Mouse (Mus musculus): ENCODE data around the gene Mipol1.
"Not testable (repeated sequence)": the region's sequence is repeated elsewhere in the genome, so short reads cannot be mapped to it uniquely, and the experiment has no call there.

Mipol1 gene

GRCm38 (mm10) chr12:57230192-57230706 is at the start of gene Mipol1, which contains the start of gene Prps1l3:
Mipol1 (plus strand) TSS chr12:57230427.
Prps1l3 (plus strand) TSS chr12:57230412.
- CTCF ChIA-PET, result no interaction called here

DNA sequence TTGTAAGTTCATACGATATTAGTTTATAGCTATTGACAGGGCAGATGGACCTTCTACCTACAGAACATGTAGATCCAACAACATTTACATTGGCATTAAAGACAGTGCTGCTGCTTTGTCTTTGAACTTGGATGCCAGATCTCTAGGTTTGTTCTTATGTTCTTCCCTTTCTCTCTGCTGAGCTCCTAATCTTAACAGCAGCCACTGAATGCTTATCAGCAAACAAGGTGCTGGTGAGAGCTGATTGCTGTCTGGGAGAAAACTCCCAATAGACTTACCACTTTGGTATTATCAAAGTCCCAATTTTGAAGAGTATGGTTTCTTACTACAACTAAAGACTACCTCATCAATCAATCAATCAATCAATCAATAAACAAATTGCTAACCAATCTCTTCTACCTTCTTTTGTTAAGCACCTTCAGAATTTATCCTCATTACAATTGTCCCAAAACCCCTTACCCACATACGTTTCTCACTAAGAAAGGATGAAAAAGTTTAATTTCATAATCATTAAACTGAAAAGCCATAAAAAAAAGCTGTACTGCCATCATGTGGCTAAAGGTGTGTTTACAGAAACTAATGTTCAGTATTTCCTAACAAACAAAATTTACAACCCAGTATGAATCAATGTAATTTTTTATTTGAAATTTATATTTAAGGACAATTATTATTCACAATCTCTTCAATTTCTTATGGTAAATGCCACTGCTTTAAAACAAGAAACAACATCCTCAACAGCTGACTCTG is 45.7 kb upstream of the Mipol1 start:
- CTCF ChIA-PET, result interaction anchor here (0.5 kb wide), 1 partner anchor 494 kb away, joined by 3 read pairs; no protein-coding TSS in a partner anchor

GRCm38 (mm10) chr12:57185475-57185874 is 44.8 kb upstream of the Mipol1 start:
- CTCF ChIA-PET, result no interaction called here

DNA sequence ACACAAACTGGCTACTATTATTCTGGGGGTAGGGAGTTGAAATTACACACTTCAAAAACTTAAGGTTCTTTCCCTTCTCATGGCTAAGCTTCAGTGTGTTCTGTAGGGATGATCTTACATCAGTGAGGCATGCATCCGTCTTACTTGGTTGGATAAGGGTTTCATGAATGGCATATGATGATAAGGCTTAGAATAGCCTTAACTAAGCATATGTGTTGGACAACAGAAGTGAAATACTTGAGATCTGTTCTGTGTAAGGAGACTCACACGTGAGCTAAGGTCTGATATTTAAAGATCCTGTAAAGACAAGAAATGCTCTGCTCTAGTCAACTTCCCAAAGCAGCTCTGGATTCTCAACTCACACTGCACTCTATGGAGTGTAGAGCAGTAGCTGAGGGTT is 44.1 kb upstream of the Mipol1 start:
- CTCF ChIA-PET, result no interaction called here

- CTCF ChIA-PET, result no interaction called here
These were observed 43.2 kb upstream of the Mipol1 start for GRCm38 (mm10) chr12:57187032-57187431.

DNA sequence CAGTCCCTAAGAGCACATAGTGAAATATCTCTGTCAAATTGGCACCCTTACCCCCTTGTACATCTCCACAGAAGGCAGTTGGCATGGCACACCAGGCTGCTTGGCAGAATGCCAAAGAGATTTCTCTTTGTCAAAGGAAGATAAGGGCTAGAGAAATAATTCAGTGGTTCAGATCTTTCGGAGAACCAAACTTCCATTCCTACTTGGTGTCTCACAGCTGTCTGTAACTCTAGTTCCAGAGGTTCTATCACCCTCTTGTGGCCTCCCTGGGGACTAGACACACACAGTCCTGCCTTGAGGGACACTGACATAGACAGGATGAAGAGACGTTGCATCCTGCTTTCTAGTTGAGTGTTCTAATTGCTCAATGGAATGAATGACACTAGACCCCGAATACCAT is 35.6 kb upstream of the Mipol1 start:
- CTCF ChIA-PET, result no interaction called here

DNA sequence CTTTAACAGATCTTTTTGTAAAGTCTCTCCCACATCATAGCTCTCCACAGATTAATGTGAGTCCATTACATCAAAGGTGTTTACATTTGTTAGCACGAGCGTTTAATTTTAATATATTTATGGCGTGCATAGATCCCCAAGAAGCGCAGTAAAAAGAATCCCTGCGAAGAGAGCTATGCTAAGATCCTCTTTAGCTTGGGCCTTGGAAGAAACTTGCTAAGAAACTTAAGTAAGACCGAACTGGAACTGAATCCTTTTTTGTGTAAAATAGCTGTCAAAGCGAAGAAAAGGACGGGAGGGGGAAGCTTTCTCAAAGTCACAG is 34.0 kb upstream of the Mipol1 start:
- CTCF ChIA-PET, result no interaction called here

DNA sequence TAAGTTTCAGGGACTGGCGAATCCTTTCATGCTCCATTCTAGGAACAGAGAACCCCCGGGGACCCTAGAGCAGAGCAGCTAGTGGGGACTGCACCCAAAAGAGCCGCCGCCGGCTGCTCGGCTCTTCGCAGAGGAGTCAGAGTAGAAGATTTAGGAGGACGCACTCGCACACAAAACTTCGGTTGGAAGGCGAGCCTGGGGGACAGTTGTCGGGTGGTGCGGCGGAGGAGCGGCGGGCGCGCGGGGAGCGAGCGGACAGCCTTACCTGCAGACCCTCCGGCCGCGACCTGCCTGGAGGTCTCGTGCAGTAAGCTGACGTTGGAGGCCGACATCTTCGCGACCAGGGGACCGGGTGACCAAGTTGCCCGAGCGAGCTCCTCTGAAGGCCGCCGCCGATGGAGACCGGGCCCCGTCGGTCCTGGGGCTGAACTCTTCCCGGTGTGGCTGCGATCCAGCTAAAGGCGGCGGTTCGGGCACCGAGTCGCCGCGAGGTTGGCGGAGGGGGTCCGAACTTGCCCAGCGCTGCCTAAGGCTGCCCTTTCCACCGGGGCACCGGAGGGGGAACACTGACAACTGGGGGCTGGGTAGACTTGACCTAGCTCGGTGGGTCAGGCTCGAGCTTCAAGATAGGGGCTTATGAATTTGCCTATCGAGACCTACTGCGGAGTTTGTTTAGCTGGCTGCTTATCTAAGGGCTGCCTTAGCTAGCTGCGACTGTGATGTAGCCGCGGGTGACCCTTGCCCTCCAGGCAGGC is 33.4 kb upstream of the Mipol1 start:
- CTCF ChIA-PET, result no interaction called here

DNA sequence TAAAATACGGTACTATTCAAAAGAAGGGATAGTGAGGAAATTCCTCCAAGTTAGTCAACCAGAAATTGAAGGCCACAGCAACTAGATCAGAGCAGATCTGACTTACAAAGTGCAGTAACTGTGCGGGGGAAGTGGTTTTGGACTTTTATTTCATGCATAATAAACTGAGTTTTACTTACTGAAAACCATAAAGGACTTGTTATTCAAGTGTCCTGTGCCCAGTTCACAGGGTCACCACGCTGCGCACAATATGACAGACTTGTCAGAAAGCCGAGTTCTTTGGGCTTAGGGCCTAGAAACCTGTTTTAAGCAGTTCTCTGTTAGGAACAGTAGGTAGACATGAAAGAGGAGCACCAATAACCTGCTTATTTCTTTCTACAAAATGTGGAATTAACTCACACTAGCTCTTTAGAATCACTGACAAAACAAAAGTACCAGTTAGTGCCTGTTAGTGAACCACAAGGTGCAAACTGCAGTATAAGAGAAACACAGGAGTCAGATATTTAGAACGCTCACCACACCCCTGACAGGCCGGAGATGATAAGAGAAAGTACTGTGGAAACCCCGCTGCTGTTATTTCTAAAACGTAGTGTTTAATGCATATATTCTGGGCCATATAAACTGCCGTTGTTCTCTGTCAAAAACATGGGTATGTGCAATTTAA is 32.7 kb upstream of the Mipol1 start, which contains the start of gene Slc25a21:
Gene Slc25a21 (minus strand): TSS at position 110 of the 664 bp plus-strand sequence.
- CTCF ChIA-PET, result interaction anchor here (0.6 kb wide), 1 partner anchor 64 kb away, joined by 3 read pairs; no protein-coding TSS in a partner anchor

GRCm38 (mm10) chr12:57198269-57198668 is 32.0 kb upstream of the Mipol1 start:
- CTCF ChIA-PET, result interaction anchor here (0.6 kb wide), 1 partner anchor 63 kb away, joined by 3 read pairs; no protein-coding TSS in a partner anchor

DNA sequence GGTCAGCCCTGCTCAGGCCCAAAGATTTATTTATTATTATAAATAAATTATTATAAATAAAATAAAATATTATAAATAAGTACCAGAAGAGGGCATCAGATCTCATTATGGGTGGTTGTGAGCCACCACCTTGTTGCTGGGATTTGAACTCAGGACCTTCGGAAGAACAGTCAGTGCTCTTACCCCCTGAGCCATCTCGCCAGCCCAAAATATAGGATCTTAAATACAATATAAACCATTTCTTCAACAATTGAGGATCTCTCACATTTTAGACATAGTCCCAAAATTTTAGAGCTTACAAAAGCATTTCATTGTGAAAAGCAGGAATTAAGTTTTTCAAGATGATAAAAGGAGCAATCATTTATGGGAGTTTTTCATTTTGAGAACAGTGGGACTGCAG is 30.8 kb upstream of the Mipol1 start:
- CTCF ChIA-PET, result no interaction called here

DNA sequence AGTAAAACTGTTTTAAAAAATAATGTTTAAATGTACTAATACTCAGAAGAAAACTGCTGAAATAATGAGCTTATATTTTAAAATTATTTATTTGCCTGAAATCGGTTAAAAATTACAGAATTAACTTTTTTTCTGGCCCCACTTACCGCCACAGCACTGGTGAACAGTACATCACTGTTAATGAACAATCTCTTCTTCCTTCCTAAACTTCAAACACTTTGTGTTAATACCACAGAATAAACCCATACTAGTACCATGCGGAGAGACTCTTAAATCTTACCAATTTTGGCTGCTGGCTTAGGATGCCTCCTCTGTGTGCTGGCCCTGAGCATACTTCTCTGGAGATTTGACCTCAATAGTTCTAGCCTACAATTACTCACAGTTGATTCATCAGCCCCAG is 28.3 kb upstream of the Mipol1 start:
- CTCF ChIA-PET, result no interaction called here

DNA sequence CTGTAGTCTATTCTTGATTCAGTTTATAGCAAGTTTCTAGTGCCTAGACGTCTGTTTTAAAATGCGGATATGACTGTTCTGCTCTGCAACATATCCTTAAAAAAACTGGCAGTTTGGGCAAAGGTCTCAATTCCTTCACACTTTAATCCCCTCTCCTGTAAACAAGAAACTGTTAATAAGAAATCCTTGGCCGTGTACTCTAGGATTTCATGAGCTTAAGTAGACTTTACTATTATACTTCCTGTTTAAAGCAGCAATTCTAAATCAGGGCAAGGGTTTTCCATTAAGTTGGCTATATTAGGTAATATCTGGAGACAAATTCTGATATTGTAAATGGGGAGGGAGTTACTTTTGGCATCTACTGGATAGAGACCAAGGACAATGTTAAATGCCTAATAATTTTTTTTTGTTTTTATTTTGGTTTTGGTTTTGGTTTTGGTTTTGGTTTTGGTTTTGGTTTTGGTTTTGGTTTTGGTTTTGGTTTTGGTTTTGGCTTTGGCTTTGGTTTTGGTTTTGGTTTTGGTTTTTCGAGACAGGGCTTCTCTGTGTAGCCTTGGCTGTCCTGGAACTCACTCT is 25.9 kb upstream of the Mipol1 start:
- CTCF ChIA-PET, result no interaction called here

- CTCF ChIA-PET, result no interaction called here
These were observed 18.6 kb upstream of the Mipol1 start for GRCm38 (mm10) chr12:57211353-57212311.

DNA sequence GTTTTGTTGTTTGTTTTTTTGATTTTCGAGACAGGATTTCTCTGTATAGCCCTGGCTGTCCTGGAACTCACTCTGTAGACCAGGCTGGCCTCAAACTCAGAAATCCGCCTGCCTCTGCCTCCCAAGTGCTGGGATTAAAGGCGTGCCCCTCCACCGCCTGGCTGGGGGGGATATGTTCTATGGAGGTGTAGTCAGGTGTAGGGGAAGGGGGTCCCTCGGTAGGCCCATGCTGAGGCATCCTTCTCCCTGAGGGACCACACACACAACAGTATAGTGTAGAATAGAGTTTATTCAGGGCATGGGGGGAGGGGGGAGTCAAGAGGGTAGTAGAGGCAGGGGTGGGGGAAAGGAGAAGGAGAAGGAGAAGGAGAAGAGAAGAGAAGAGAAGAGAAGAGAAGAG is 17.8 kb upstream of the Mipol1 start:
- CTCF ChIA-PET, result not testable (repeated sequence)

GRCm38 (mm10) chr12:57226411-57226810 is 3.8 kb upstream of the Mipol1 start:
- CTCF ChIA-PET, result no interaction called here

- CTCF ChIA-PET, result no interaction called here
These were observed 2.5 kb upstream of the Mipol1 start for GRCm38 (mm10) chr12:57227776-57228175.

DNA sequence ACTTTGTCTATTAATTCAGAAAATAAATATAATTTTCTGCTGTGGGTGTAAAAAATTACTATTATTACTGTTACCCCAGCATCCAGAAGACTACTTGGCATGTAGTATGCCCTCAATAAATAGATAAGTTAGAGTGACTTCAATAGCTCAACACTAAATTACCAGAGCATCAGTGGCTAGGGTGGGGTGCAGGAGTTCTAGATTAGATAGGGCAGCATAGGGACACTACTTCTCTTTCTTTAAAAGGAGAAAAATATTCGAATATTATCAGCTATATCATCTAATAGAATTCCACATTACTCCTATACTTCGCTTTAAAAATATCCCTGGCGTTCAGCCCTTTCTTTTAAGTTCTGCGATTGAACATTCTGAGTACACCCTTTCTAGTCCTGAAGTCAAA is 524 bp upstream of the Mipol1 start:
- CTCF ChIA-PET, result no interaction called here

DNA sequence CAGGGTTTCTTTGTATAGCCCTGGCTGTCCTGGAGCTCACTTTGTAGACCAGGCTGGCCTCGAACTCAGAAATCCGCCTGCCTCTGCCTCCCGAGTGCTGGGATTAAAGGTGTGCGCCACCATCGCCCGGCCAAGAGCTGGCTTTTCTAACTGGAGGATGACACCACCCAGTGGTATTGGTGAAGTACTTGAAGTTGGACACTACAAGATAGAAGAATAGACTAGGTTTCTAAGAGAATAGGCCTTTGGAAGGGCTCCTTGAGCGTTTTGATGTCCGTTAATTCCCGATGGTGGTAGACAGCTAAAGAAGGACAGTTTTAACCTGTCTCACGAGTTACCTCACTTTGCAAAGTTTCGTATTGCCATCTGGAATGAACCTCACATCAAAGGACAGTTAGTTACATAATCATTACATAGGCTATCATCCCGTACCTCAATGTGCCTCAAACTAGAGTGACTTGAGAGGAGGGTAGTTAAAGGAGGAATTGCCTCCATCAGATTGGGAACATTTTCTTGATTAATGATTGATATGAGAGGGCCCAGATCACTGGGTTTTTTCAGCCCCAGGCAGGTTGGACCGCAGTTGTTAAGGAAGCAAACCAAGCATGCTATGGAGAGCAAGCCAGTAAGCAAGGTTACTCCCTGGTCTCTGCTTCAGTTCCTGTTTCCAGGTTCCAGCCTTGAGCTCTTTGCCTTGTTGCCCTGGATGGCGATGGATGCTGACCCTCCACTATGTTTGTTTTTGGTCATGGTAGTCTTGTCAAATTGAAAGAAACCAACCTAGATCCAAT is 1.1 kb downstream of the Mipol1 start:
- CTCF ChIA-PET, result no interaction called here

GRCm38 (mm10) chr12:57233386-57233785 is 3.2 kb downstream of the Mipol1 start:
- CTCF ChIA-PET, result no interaction called here

Measured in spleen, embryonic (tissue).